Mouse (Mus musculus): ENCODE results near the gene Neurl3. TPM values are rescaled to one million over a fixed set of nuclear protein-coding genes. Genes with fewer than 3 reads are reported as not detected.

Neurl3 gene
- polyA plus RNA-seq, 1 experiment = 10.2 TPM

DNA sequence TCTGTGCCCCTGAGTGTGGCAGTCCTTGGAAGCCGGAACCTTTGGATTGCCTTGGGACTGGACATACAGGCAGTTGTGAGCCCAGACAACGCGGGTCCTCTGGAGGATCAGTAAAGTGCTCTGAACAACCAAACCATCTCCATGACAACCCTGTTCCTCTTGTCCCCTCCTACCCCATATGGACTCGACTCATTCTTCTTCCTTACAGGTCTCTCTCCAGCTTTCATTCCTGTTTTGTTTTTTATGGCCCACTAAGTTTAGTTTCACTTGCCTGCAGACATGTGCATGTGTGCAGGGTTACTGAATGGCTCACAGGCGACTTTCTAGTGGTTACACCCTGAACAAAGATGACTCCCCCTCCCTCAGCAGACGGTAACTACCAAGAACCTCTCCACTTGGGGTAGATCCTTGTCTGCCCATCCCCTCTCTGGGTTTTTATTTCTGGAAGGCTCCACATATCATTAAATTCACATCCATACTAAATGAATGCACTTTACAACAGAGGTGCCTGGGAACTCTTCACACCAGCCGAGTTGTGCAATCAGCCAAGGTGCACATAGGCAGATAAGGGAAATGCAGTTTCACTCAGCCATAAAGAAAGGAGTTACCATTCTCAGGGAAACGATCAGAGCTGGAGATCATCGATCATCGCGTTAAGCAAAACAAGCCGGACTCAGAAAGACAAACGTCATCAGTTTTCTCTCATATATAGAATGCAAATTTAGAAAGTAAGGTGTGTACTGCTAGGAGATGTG, 1.3 kb upstream of the Neurl3 start:
- Histone ChIP-seq H3K4me3 (replicated peaks) (no peak overlapping the region), H3K4me1 (peaks cover 73% of the 10 kb centered on the region), H3K9me3 (no peaks in the 10 kb centered on the region), H3K27me3 (replicated peaks) (peaks cover 11% of the 10 kb centered on the region), H3K36me3 (replicated peaks; ENCODE audit: low read length) (peaks cover 3% of the 10 kb centered on the region)
- TF ChIP-seq FLI1 (IDR thresholded peaks at IDR 0.05; ENCODE audit: low read length) = no peak
- TF ChIP-seq GATA1 (IDR thresholded peaks at IDR 0.05; ENCODE audit: borderline replicate concordance, low read length) = no peak

GRCm38 (mm10) chr1:36273288-36273687, 1.2 kb downstream of the Neurl3 start:
- H3K4me3 ChIP-seq (replicated peaks) = peak overlapping the region; percentile 92
- peaks cover 28% of the 10 kb centered on the region for H3K36me3 ChIP-seq (replicated peaks; ENCODE audit: low read length)
- H3K9me3 ChIP-seq = no peaks in the 10 kb centered on the region
- 0 out of 2 replicates have a peak, but pooled peaks have one; percentile 31 for TF ChIP-seq FLI1 (IDR thresholded peaks at IDR 0.05; ENCODE audit: low read length)
- peak; percentile 85; the same call in 1 of the 3 replicates for TF ChIP-seq GATA1 (IDR thresholded peaks at IDR 0.05; ENCODE audit: borderline replicate concordance, low read length)
- peaks cover 91% of the 10 kb centered on the region for H3K4me1 ChIP-seq
- H3K27me3 ChIP-seq (replicated peaks) = peaks cover 8% of the 10 kb centered on the region

GRCm38 (mm10) chr1:36272546-36272945, 1.9 kb downstream of the Neurl3 start:
- H3K4me1 ChIP-seq = peaks cover 94% of the 10 kb centered on the region
- peaks cover 8% of the 10 kb centered on the region for H3K27me3 ChIP-seq (replicated peaks)
- TF ChIP-seq GATA1 (IDR thresholded peaks at IDR 0.05; ENCODE audit: borderline replicate concordance, low read length) (no peak), FLI1 (IDR thresholded peaks at IDR 0.05; ENCODE audit: low read length) (no peak)
- peak overlapping the region; percentile 92 for H3K4me3 ChIP-seq (replicated peaks)
- H3K36me3 ChIP-seq (replicated peaks; ENCODE audit: low read length) = peaks cover 35% of the 10 kb centered on the region
- no peaks in the 10 kb centered on the region for H3K9me3 ChIP-seq

- Histone ChIP-seq H3K9me3 (no peaks in the 10 kb centered on the region), H3K4me3 (replicated peaks) (peak overlapping the region; percentile 92), H3K36me3 (replicated peaks; ENCODE audit: low read length) (peaks cover 43% of the 10 kb centered on the region), H3K4me1 (peaks cover 92% of the 10 kb centered on the region), H3K27me3 (replicated peaks) (peaks cover 8% of the 10 kb centered on the region)
- TF ChIP-seq GATA1 (IDR thresholded peaks at IDR 0.05; ENCODE audit: borderline replicate concordance, low read length) = no peak
These were observed 2.8 kb downstream of the Neurl3 start for GRCm38 (mm10) chr1:36271516-36272230.

DNA sequence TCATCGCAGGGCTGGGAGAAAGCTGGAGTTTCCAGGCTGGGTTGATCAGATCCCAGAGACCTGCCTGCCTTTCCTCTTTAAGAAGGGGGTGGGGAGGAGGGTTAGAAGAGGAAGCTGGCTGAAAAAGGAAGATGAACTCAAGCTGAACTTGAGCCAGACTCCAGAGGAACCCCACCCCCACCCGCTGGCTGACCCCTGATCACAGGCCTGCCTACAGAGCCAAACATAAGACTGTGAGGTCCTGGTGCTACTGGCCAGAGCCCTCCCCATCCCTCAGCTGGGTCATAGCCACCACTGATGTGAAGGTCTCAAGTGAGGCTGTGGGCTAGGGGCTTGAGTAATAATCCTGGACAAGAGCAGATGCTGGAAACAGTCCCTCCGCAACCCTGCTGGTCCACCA, 3.8 kb downstream of the Neurl3 start:
- peak overlapping the region; percentile 92 for H3K4me3 ChIP-seq (replicated peaks)
- H3K36me3 ChIP-seq (replicated peaks; ENCODE audit: low read length) = peaks cover 53% of the 10 kb centered on the region
- H3K27me3 ChIP-seq (replicated peaks) = peaks cover 10% of the 10 kb centered on the region
- no peaks in the 10 kb centered on the region for H3K9me3 ChIP-seq
- TF ChIP-seq FLI1 (IDR thresholded peaks at IDR 0.05; ENCODE audit: low read length) (no peak), GATA1 (IDR thresholded peaks at IDR 0.05; ENCODE audit: borderline replicate concordance, low read length) (no peak)
- peaks cover 92% of the 10 kb centered on the region for H3K4me1 ChIP-seq

- Histone ChIP-seq H3K4me1 (peaks cover 92% of the 10 kb centered on the region), H3K4me3 (replicated peaks) (no peak overlapping the region), H3K36me3 (replicated peaks; ENCODE audit: low read length) (peaks cover 61% of the 10 kb centered on the region), H3K27me3 (replicated peaks) (peaks cover 5% of the 10 kb centered on the region), H3K9me3 (no peaks in the 10 kb centered on the region)
- TF ChIP-seq GATA1 (IDR thresholded peaks at IDR 0.05; ENCODE audit: borderline replicate concordance, low read length) (no peak), FLI1 (IDR thresholded peaks at IDR 0.05; ENCODE audit: low read length) (no peak)
These were observed 5.2 kb downstream of the Neurl3 start for GRCm38 (mm10) chr1:36269121-36269795.

DNA sequence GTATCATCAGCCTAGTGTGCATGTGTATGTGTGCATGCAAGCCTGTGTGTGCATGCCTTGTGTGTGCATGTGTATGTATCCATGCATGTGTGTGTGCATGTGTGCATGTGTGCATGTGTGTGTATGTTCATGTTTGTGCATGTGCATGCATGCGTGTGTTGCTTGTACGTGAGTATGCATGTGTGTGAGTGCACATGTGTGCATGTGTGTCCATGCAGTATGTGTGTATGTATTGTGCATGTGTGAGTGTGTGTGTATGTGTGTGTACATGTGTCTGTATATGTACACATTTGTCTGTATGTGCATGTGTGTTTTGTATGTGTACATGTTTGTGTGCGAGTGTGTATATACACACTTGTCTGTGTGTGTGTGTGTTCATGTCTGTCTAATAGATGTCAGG, 6.9 kb downstream of the Neurl3 start:
- H3K9me3 ChIP-seq = no peaks in the 10 kb centered on the region
- H3K36me3 ChIP-seq (replicated peaks; ENCODE audit: low read length) = peaks cover 61% of the 10 kb centered on the region
- H3K4me1 ChIP-seq = peaks cover 88% of the 10 kb centered on the region
- H3K27me3 ChIP-seq (replicated peaks) = peaks cover 5% of the 10 kb centered on the region
- peak overlapping the region; percentile 77 for H3K4me3 ChIP-seq (replicated peaks)
- no peak for TF ChIP-seq FLI1 (IDR thresholded peaks at IDR 0.05; ENCODE audit: low read length)

GRCm38 (mm10) chr1:36266293-36266692, 8.2 kb downstream of the Neurl3 start:
- TF ChIP-seq FLI1 (IDR thresholded peaks at IDR 0.05; ENCODE audit: low read length) = no peak
- TF ChIP-seq GATA1 (IDR thresholded peaks at IDR 0.05; ENCODE audit: borderline replicate concordance, low read length) = no peak
- Histone ChIP-seq H3K4me3 (replicated peaks) (peak overlapping the region; percentile 21), H3K27me3 (replicated peaks) (peaks cover 5% of the 10 kb centered on the region), H3K4me1 (peaks cover 88% of the 10 kb centered on the region), H3K36me3 (replicated peaks; ENCODE audit: low read length) (peaks cover 61% of the 10 kb centered on the region), H3K9me3 (no peaks in the 10 kb centered on the region)

DNA sequence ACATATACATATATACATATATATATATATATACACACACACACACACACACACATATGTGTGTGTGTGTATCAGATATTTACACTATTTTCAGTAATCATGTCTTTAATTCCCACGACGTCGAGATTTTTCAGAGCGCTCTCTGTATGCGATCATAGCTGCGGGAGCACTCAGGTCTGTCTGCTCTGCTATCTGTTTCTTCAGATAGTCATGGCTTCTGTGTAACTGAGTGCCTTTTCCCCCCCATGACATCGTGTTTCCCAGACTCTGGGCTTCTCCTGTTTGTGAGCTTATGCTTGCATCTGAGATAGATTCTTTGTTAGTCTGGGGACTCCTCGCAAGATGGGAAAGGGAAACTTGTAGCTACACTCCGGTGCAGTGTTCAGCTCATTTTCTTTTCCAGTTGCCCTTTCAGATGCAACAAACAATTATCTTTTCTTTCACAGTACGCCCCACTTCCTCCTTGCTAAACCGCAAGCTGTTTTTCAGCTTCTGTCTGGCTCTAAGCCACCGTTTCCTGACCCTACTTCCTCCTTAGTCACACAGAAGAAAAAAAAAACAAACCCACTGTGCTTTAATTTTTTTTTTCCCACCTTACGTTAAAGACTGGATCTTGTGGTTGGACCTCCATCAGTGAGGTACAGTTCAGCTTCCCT, 10.5 kb downstream of the Neurl3 start:
- Histone ChIP-seq H3K9me3 (peaks cover 6% of the 10 kb centered on the region), H3K4me1 (peaks cover 82% of the 10 kb centered on the region), H3K27me3 (replicated peaks) (peaks cover 2% of the 10 kb centered on the region), H3K4me3 (replicated peaks) (peak overlapping the region; percentile 88), H3K36me3 (replicated peaks; ENCODE audit: low read length) (peaks cover 42% of the 10 kb centered on the region)
- peak; percentile 87 for TF ChIP-seq FLI1 (IDR thresholded peaks at IDR 0.05; ENCODE audit: low read length)
- no peak for TF ChIP-seq GATA1 (IDR thresholded peaks at IDR 0.05; ENCODE audit: borderline replicate concordance, low read length)
